In genomic region chr6:22348130-22348529, GRCm38 (mm10) we compare ENCODE assay signal across 13 mouse cellular contexts. TPM values are rescaled to one million over a fixed set of nuclear protein-coding genes. Genes with fewer than 3 reads are reported as not detected.
DNase-seq lines count a peak whose midpoint lies in the region; ATAC-seq and TF ChIP-seq lines count a peak whose summit lies in the region.
"Had no signal": no experiment of that assay in that cellular context is flagged by ENCODE, and none has a peak within 500 bp of the region (broad histone marks: within the 10 kb centered on the region; RNA-seq: fewer than 3 reads in every experiment).

No protein-coding gene starts in this region.

- H3K36me3 ChIP-seq in kidney, embryonic 16.5 days (ENCODE audit: insufficient read depth, low read length) = no peaks in the 10 kb centered on the region

- 0 out of 2 replicates have a peak, but pooled peaks have one; percentile 17 for ATAC-seq in kidney, embryonic 16.5 days (ENCODE audit: low FRiP score, low TSS enrichment)
- ATAC-seq: inflammation-experienced regulatory T-cells, adult 6 months had no signal

- H3K27me3 ChIP-seq in kidney, embryonic 16.5 days (ENCODE audit: insufficient read depth, low read length) = no peaks in the 10 kb centered on the region

- H3K4me3 ChIP-seq in kidney, embryonic 16.5 days (ENCODE audit: low read length) = no peak overlapping the region
- no peak overlapping the region for H3K4me3 ChIP-seq in embryonic fibroblast, embryonic 13.5 days (ENCODE audit: insufficient read depth, low read length)

- H3K4me1 ChIP-seq in kidney, embryonic 16.5 days (ENCODE audit: insufficient read depth, low read length) = peaks cover 41% of the 10 kb centered on the region
- H3K4me1 ChIP-seq in embryonic fibroblast, embryonic 13.5 days (ENCODE audit: control insufficient read depth, insufficient read depth, low read length) = peaks cover 16% of the 10 kb centered on the region; the same call in 1 of the 2 replicates

- H3K9me3 ChIP-seq in kidney, embryonic 16.5 days (ENCODE audit: low read length) = no peaks in the 10 kb centered on the region

- TF ChIP-seq POLR2A in embryonic fibroblast, embryonic 13.5 days (IDR thresholded peaks at IDR 0.05; ENCODE audit: low read depth, low read length) = no peak

- H3K4me2 ChIP-seq in kidney, embryonic 16.5 days (replicated peaks; ENCODE audit: low read depth, low read length) = no peak overlapping the region

- peak; percentile 18 to 49 for DNase-seq in cerebellum, postnatal 25 days
- no peak for DNase-seq in cerebellum, adult 18-20 months
- DNase-seq in kidney, postnatal 14 days = no peak
- peak; percentile 32 for DNase-seq in 416B (ENCODE audit: low read depth)
- no peak for DNase-seq in layer of hippocampus, postnatal 10 days (ENCODE audit: low spot score in 2 of 2)
- no peak for DNase-seq in lung, postnatal 14 days
- DNase-seq: gastrocnemius, postnatal 14 days; heart, postnatal 10 days; right cerebral cortex, postnatal 14 days had no signal

- 60% methylated on average over 4 of the region's 4 CpGs for WGBS in kidney, embryonic 16.5 days

- no peak overlapping the region for H3K27ac ChIP-seq in kidney, embryonic 16.5 days (ENCODE audit: low read length)
- peak overlapping the region; percentile 60 for H3K27ac ChIP-seq in embryonic fibroblast, embryonic 13.5 days (ENCODE audit: insufficient read depth, low read length)
- H3K27ac ChIP-seq: kidney, postnatal 0 days had no signal

- H3K9ac ChIP-seq in kidney, embryonic 16.5 days (replicated peaks; ENCODE audit: low read length) = no peak overlapping the region

- no peak for TF ChIP-seq CTCF in embryonic fibroblast, embryonic 13.5 days (IDR thresholded peaks at IDR 0.05; ENCODE audit: borderline replicate concordance, insufficient read depth, low read length)

RNA-seq across cellular contexts. Expression of gene Fam3c, which starts 7.9 kb away (rescaled TPM):
- polyA plus RNA-seq in kidney, embryonic 16.5 days (2015; fragmentation: Nextera tagmentation; extraction: Ambion mirVana) = 59.1 and 62.0 TPM in 2 replicates
- polyA plus RNA-seq in embryonic fibroblast, embryonic 13.5 days (2011; ENCODE audit: insufficient read length, low read depth, missing spikeins) = 94.7 and 128 TPM in 2 replicates
- 10 to 100 TPM; 97.9 to 99.2 TPM for total RNA-seq in layer of hippocampus, postnatal 10 days (2021)

Comparison
In these comparisons a context has a peak if more than half of its experiments do, and no peak if none do; other contexts are left out.
1. DNase-seq: peak in cerebellum, postnatal 25 days (2 of 2) and 416B (single experiment); none in cerebellum, adult 18-20 months (0 of 2), kidney, postnatal 14 days (single experiment), layer of hippocampus, postnatal 10 days (0 of 2) and lung, postnatal 14 days (single experiment).